Mouse (Mus musculus) heart, embryonic 13.5 days (tissue): ENCODE data around the gene Prdm16. TPM values are rescaled to one million over a fixed set of nuclear protein-coding genes. Genes with fewer than 3 reads are reported as not detected.
A peak's percentile ranks its signal among the peaks of the same experiment; 100 is the strongest.

Source experiments
- ATAC-seq: fragments of 200-750 bp; cut with Nextera tagmentation; 2 replicates; pipeline ENCODE4 v1.8.0; 2017; ENCODE audit warnings: moderate TSS enrichment; ENCODE audit not compliant: insufficient number of reproducible peaks, low FRiP score, low TSS enrichment; ENCODE audit errors: extremely low read depth
- H3K27ac ChIP-seq: fragments of 300-500 bp; sonication (generic); replicated peaks from 2 replicates; pipeline ENCODE4 v1.5.1; 2015; ENCODE audit warnings: moderate library complexity, mild to moderate bottlenecking, inconsistent platforms
- H3K27me3 ChIP-seq: fragments of 300-500 bp; sonication (generic); replicated peaks from 2 replicates; pipeline ENCODE4 v1.6.1; 2015; ENCODE audit warnings: mild to moderate bottlenecking, inconsistent platforms
- H3K36me3 ChIP-seq: fragments of 300-500 bp; sonication (generic); 2 replicates; pipeline ENCODE4 v1.6.1; 2015; ENCODE audit warnings: mild to moderate bottlenecking, inconsistent platforms
- H3K4me1 ChIP-seq: fragments of 300-500 bp; sonication (generic); 2 replicates; pipeline ENCODE4 v1.6.1; 2015; ENCODE audit warnings: inconsistent platforms
- H3K4me2 ChIP-seq: fragments of 300-500 bp; sonication (generic); 2 replicates; pipeline ENCODE4 v1.6.1; 2015; ENCODE audit warnings: inconsistent platforms, mild to moderate bottlenecking, moderate library complexity
- H3K4me3 ChIP-seq: fragments of 300-500 bp; sonication (generic); 2 replicates; pipeline ENCODE4 v1.5.1; 2015; ENCODE audit warnings: moderate library complexity, mild to moderate bottlenecking, inconsistent platforms
- H3K9ac ChIP-seq: fragments of 300-500 bp; sonication (generic); 2 replicates; pipeline ENCODE4 v1.6.1; 2015; ENCODE audit warnings: inconsistent platforms, mild to moderate bottlenecking, moderate library complexity
- H3K9me3 ChIP-seq: fragments of 300-500 bp; sonication (generic); 2 replicates; pipeline ENCODE4 v1.6.1; 2016; ENCODE audit warnings: inconsistent platforms
- WGBS: fragments of 180-500 bp; shearing (Covaris S2); methylation state at CpG from one replicate; pipeline ENCODE4 v1.1.7; 2015; ENCODE audit warnings: mixed read lengths; 5-methylcytosine and 5-hydroxymethylcytosine counted together
- polyA plus RNA-seq: library from polyadenylated mRNA; unstranded; fragments of >200 nt; fragmentation: Nextera tagmentation; extraction: Ambion mirVana; gene quantifications from 2 replicates; pipeline ENCODE4 v1.2.1, GENCODE M21; 2015

Prdm16 gene
- polyA plus RNA-seq, 1 experiment from 2014 or later = 15.3 TPM

- Histone ChIP-seq H3K9me3 (no peaks in the 10 kb centered on the region), H3K4me3 (no peak overlapping the region), H3K4me2 (no peak overlapping the region), H3K4me1 (peaks cover 48% of the 10 kb centered on the region), H3K27me3 (peaks cover 43% of the 10 kb centered on the region), H3K36me3 (peaks cover 11% of the 10 kb centered on the region), H3K27ac (no peak overlapping the region), H3K9ac (no peak overlapping the region)
- WGBS = 90% methylated on average over 5 of the region's 5 CpGs
- ATAC-seq = no peak
Observed at GRCm38 (mm10) chr4:154355408-154355807, 281.3 kb downstream of the Prdm16 start.

GRCm38 (mm10) chr4:154352246-154352645, 284.4 kb downstream of the Prdm16 start:
- peak overlapping the region; percentile 11; the same call in 1 of the 2 replicates for H3K4me2 ChIP-seq
- 0 out of 2 replicates have a peak overlapping the region, but pooled peaks have one; percentile 28 for H3K27ac ChIP-seq
- 34% methylated on average over 13 of the region's 13 CpGs for WGBS

DNA sequence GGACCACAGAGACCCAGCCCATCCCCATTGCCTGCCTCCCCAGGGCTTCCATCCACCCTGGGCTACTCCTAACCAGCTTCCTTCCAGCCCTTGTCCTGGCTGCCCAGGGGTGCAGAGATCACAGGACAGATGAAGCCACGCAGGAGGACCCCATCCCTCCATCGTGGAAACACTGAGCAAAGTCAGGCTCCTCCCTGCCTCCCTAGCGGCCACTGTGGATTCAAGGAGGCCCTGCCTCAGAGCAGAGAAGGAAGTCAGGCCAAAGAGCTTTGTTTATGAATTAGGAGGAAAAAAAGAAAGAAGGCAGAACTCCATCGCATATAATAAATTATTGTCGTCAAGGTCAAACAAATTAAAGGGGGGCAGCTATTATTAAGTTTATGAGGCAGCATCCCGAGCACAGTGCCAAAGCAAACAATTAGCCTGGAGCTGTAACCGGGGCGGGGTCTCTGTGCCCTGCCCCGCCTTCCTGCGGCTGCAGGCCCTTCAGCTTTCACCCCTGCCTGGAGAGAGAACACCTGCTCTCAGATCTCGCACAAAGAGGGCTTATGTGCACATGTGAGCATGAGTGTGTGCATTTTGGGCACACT, 288.4 kb downstream of the Prdm16 start:
- Histone ChIP-seq H3K36me3 (peaks cover 10% of the 10 kb centered on the region), H3K4me1 (peaks cover 35% of the 10 kb centered on the region), H3K27me3 (peaks cover 22% of the 10 kb centered on the region), H3K9ac (no peak overlapping the region), H3K9me3 (no peaks in the 10 kb centered on the region), H3K4me2 (no peak overlapping the region), H3K4me3 (no peak overlapping the region), H3K27ac (no peak overlapping the region)
- ATAC-seq = no peak
- 50% methylated on average over 11 of the region's 11 CpGs for WGBS

More at GRCm38 (mm10) chr4:154352246-154352645, 284.4 kb downstream of the Prdm16 start:
- H3K9ac ChIP-seq = peak overlapping the region; percentile 33; the same call in 1 of the 2 replicates
- H3K27me3 ChIP-seq = peaks cover 36% of the 10 kb centered on the region
- H3K36me3 ChIP-seq = peaks cover 11% of the 10 kb centered on the region
- H3K9me3 ChIP-seq = no peaks in the 10 kb centered on the region
- ATAC-seq = no peak
- H3K4me1 ChIP-seq = peaks cover 27% of the 10 kb centered on the region
- H3K4me3 ChIP-seq = no peak overlapping the region

DNA sequence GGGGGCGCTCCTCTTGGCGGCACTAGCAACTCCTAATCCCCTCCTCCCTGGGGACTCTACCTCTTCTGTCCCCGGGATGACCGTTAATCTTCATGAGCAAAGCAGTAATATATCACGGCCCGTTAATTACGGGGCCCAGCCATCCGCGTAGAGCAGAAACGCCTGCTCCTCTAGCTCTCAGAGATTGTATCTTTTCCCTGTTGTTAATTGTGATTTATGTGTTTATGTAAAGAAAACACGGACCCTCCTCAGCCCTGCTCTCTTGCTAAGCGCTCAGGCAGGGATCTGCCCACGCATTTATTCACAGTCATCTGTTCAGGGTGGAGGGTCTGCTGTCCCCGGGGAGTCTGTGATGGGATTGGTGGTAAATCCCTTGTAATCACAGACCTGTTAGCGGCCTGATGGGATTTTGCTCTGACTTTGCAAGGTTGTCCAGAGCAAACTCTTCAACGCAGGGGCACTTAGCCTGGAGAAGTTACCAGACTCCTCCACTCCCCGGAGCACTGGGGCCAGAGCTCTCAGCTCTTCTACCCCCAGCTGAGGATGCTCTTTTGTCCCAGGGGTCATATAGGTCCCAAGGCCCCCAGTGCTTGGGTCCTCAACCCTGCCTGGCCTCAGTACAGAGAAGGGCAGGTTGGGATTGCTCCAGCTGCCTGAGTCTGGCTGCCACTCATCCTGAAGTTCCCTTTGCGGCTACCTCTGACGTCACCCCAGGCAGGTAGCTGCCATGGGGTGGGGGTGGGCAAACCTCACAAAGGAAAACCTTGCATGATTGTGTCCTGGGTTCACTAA, 289.7 kb downstream of the Prdm16 start:
- H3K27ac ChIP-seq = no peak overlapping the region
- no peak overlapping the region for H3K4me3 ChIP-seq
- H3K36me3 ChIP-seq = peaks cover 23% of the 10 kb centered on the region
- H3K4me1 ChIP-seq = peaks cover 22% of the 10 kb centered on the region
- H3K9ac ChIP-seq = no peak overlapping the region
- H3K4me2 ChIP-seq = no peak overlapping the region
- H3K27me3 ChIP-seq = peaks cover 16% of the 10 kb centered on the region
- 0 out of 2 replicates have a peak, but pooled peaks cover 2% of the 10 kb centered on the region for H3K9me3 ChIP-seq
- ATAC-seq = no peak
- 60% methylated on average over 19 of the region's 19 CpGs for WGBS

DNA sequence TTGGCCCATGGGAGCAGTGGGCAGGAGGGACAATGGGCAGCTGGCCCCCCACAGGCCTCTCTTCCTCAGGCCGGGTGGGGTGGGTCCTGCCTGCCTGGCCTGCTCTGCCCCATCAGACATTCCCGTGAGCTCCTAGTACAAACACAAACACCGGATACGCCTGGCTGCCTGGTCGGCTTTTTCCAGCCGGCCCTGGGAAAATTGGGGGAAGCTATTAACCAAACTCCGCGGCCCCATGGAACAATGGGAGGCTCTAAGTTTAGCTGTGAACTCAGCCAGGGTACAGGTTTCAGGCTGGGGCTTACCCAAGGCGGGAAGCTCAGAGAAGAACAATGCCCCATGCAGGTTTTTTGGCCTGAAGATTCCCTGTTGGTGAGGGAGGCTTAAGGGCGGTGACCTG, 300.0 kb downstream of the Prdm16 start:
- Histone ChIP-seq H3K27me3 (peaks cover 61% of the 10 kb centered on the region), H3K4me1 (peaks cover 39% of the 10 kb centered on the region)

GRCm38 (mm10) chr4:154335761-154336160, 300.9 kb downstream of the Prdm16 start, which contains the start of gene B230104I21Rik:
TSS of gene B230104I21Rik (plus strand) at chr4:154336127.
- Histone ChIP-seq H3K9ac (peak within 1 kb of the TSS; percentile 25), H3K36me3 (peaks cover 15% of the 10 kb centered on the region), H3K9me3 (no peaks in the 10 kb centered on the region), H3K27me3 (peaks cover 60% of the 10 kb centered on the region), H3K4me2 (peak within 1 kb of the TSS; percentile 57), H3K4me3 (peak within 1 kb of the TSS; percentile 34), H3K27ac (peak within 1 kb of the TSS; percentile 72), H3K4me1 (peaks cover 48% of the 10 kb centered on the region)
- ATAC-seq = no peak
- WGBS = 79% methylated on average over 12 of the region's 12 CpGs

More for the DNA sequence above, 300.0 kb downstream of the Prdm16 start:
- WGBS = 39% methylated on average over 10 of the region's 10 CpGs
- peaks cover 23% of the 10 kb centered on the region for H3K36me3 ChIP-seq
- peak overlapping the region; percentile 25; the same call in 1 of the 2 replicates for H3K9ac ChIP-seq
- no peak overlapping the region for H3K4me3 ChIP-seq
- no peak for ATAC-seq
- H3K27ac ChIP-seq = peak overlapping the region; percentile 72
- H3K9me3 ChIP-seq = no peaks in the 10 kb centered on the region
- H3K4me2 ChIP-seq = no peak overlapping the region

- peak overlapping the region; percentile 57 for H3K4me2 ChIP-seq
- no peaks in the 10 kb centered on the region for H3K9me3 ChIP-seq
- H3K4me1 ChIP-seq = peaks cover 56% of the 10 kb centered on the region
- 53% methylated on average over 45 of the region's 48 CpGs for WGBS
- peak overlapping the region; percentile 52 for H3K9ac ChIP-seq
- H3K27ac ChIP-seq = no peak overlapping the region
- peaks cover 53% of the 10 kb centered on the region for H3K27me3 ChIP-seq
- peak overlapping the region; percentile 34 for H3K4me3 ChIP-seq
- peaks cover 10% of the 10 kb centered on the region; the same call in 1 of the 2 replicates for H3K36me3 ChIP-seq
- no peak for ATAC-seq
Observed at GRCm38 (mm10) chr4:154334699-154335402, 301.8 kb downstream of the Prdm16 start.

DNA sequence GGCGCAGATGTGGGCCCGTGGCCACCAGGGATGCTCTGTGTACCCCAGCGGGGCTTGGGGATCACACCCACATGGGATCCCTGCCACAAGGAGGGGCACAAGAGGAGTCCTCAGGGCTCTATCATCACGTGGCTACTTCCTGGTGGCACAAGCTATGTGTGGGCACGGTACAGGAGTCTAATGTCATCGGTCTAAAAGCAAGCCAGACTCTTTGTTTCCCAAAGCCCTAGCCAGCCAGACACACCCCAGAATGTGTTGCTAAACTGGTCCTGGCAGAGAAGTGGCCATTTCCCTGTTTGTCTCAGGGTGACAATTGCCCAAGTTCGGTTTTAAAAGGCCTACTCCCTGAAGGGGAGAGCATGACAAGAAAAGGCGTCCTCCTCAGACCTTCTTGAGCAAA, 303.4 kb downstream of the Prdm16 start:
- Histone ChIP-seq H3K9me3 (no peaks in the 10 kb centered on the region), H3K4me1 (peaks cover 68% of the 10 kb centered on the region), H3K27ac (peak overlapping the region; percentile 36; the same call in 1 of the 2 replicates), H3K4me2 (no peak overlapping the region), H3K9ac (peak overlapping the region; percentile 29), H3K4me3 (no peak overlapping the region), H3K36me3 (peaks cover 11% of the 10 kb centered on the region; the same call in 1 of the 2 replicates), H3K27me3 (peaks cover 43% of the 10 kb centered on the region)
- no peak for ATAC-seq
- 69% methylated on average over 8 of the region's 8 CpGs for WGBS

- H3K4me2 ChIP-seq = no peak overlapping the region
- peaks cover 18% of the 10 kb centered on the region for H3K36me3 ChIP-seq
- H3K9me3 ChIP-seq = no peaks in the 10 kb centered on the region
- no peak for ATAC-seq
- peaks cover 49% of the 10 kb centered on the region for H3K27me3 ChIP-seq
- peak overlapping the region; percentile 73 for H3K9ac ChIP-seq
- H3K27ac ChIP-seq = peak overlapping the region; percentile 97
- H3K4me1 ChIP-seq = peaks cover 57% of the 10 kb centered on the region
- 57% methylated on average over 12 of the region's 12 CpGs for WGBS
- no peak overlapping the region for H3K4me3 ChIP-seq
Observed at GRCm38 (mm10) chr4:154331271-154331670, 305.4 kb downstream of the Prdm16 start.

GRCm38 (mm10) chr4:154330001-154330400, 306.7 kb downstream of the Prdm16 start:
- Histone ChIP-seq H3K27me3 (peaks cover 42% of the 10 kb centered on the region), H3K4me2 (no peak overlapping the region), H3K4me1 (peaks cover 61% of the 10 kb centered on the region), H3K4me3 (no peak overlapping the region), H3K36me3 (peaks cover 18% of the 10 kb centered on the region), H3K27ac (peak overlapping the region; percentile 97), H3K9me3 (no peaks in the 10 kb centered on the region), H3K9ac (peak overlapping the region; percentile 73)
- WGBS = 56% methylated on average over 7 of the region's 7 CpGs
- ATAC-seq = peak; percentile 56; the same call in 1 of the 2 replicates

DNA sequence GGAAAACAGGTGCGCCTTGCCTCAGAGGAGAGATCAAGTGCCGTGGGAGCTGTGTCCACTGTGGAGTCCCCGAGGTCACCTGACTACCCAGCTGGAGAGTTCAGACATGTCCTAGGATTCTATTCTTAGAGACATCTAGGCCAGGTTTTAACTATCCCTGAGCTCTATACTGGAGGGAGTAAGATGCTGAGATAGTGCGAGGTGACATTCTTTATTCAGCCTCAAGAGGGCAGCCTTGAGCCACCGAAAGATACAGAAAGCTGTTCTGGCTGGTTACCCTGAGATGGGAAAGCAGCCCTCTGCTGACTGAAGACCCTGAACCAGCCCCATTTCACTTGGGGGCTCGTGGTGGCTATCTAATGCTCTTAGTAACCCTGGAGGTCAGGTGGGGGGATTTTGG, 307.8 kb downstream of the Prdm16 start:
- Histone ChIP-seq H3K9ac (peak overlapping the region; percentile 51), H3K36me3 (peaks cover 16% of the 10 kb centered on the region), H3K4me3 (no peak overlapping the region), H3K9me3 (no peaks in the 10 kb centered on the region), H3K4me1 (peaks cover 53% of the 10 kb centered on the region), H3K27ac (peak overlapping the region; percentile 97), H3K27me3 (peaks cover 38% of the 10 kb centered on the region), H3K4me2 (no peak overlapping the region)
- 9% methylated on average over 6 of the region's 6 CpGs for WGBS
- no peak; the same call in 1 of the 2 replicates for ATAC-seq
